Mouse (Mus musculus) ES-CJ7 (cell line): ENCODE data around the gene Tnfrsf9.

Experiments used
- DNase-seq: peaks from one replicate; pipeline ENCODE4 v3.0.0; 2011; ENCODE audit warnings: low read depth, low spot score

Gene Tnfrsf9

DNA sequence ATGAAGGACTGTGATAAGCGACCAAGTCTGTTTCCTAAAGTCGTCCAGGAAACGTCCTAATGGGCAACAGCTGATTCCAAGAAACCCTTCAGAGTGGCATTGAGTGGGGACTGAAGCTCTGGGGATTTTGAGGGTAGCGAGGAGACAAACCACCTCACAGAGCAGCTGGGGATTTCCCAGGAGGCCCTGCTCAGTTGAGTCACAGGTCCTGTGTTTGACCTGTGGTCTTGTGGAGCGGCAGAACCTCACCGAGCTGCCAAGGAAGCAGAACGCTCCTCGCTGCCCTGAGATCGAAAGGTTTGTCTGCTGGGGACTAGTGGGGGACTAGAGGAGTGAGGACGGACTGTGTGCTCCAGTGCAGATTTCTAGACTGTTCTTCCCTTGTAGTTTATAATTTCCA lies 13.4 kb downstream of the Tnfrsf9 start:
- DNase-seq: no peak

DNA sequence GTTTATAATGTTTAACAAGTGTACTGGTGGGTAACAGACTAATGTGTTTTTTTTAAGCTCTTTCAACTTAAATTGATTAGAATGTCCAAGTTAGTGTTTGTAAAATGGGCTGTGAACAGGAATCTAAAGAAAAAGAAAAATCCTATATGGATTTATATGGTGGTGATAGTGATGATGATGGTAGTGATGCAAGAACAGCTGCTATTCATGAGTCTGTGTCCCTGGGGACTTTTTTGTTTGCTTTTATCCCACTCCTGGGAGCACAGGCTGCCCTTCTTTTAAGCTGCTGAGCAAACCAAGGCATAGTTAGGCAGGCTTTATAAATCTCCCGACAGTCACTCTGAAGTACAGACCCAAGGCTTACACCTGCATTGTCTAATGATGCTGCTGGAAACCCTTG lies 19.1 kb downstream of the Tnfrsf9 start:
- DNase-seq: no peak

GRCm38 (mm10) chr4:150937293-150938062 lies 23.1 kb downstream of the Tnfrsf9 start:
- peak; percentile 74 for DNase-seq

- DNase-seq: no peak
These were observed 23.7 kb downstream of the Tnfrsf9 start for GRCm38 (mm10) chr4:150938063-150938452.

DNA sequence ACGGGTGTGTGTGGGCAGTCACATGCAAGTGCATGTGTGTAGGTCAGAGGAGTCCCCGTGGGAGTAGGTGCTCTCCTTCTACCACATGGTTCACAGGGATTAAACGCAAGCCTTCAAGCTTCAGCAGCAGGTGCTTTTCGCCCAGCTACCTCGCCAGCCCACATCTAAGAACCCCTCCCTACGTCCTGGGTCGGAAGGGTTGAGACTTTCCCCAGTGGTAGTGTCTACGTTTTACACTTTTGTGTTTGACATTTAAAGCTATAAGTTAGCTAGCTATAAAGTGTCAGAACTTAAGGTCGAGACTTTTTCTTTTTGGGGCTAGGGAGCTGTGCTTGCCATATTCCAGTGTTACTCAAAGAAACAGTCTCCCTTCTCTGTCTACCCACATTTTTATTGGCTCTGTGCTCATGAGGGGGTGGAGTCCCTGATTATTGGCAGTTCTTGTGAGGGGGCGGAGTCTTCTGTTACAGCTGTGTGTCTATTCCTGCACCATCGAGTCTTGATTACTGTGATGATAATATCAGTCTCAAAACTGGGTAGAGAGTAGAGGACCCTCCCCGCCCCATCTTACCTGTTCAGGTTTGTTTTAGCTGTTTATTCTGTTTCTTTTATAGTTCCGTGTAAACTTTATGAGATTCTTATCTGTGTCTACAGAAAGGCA lies 25.8 kb downstream of the Tnfrsf9 start:
- DNase-seq: peak; percentile 54

GRCm38 (mm10) chr4:150944707-150945106 lies 30.3 kb downstream of the Tnfrsf9 start:
- no peak for DNase-seq

GRCm38 (mm10) chr4:150950972-150951371 lies 36.6 kb downstream of the Tnfrsf9 start:
- no peak for DNase-seq

DNA sequence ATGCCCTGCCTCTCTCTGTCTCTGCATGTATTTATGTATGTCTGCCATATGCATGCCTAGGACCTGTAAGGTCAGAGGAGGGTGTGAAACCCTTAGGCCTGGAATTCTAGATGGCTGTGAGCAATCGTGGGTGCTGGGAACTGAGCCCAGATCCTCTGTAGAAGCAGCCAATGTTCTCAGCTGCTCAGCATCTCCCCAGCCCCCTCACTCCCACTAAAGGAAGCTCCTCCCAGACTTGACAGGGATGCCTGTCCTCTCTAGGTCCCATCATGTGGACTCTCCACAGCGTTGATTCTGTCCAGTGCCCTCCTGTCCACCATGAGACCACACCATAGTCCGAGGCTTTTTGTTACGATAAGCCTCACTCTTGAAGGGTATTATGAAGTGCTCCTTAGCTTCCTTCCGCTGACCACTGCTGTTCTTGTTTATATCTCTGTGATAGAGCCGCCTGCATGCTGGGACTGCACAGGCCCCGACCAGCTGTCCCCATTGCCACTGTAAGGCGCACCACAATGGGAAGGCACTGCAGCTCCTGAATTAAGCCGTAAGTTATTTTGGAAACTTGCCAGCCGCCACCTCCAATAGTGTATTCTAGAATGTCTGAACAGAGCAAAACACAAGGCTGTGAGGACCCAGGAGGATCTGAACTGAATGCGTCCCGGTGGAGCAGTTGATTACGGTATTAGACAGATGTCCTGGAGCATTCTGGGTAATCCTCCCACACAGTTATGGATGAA lies 42.2 kb downstream of the Tnfrsf9 start:
- DNase-seq: no peak

DNA sequence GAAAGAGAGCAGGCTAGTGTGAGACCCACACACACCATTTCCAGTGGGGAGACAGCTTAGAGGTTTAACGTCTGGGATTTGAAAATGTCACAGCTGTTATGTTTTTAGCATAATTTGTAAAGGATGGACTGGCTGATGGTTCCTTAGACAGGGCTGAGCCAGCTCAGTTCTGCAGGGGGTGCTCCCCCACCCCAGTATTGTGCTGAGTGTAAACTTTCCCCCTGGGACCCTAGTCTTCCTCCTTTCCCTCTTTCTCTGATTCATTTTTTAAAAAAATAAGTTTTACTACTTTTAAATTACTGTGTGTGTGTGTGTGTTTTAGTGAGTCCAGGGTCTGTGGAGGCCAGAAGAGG lies 42.7 kb downstream of the Tnfrsf9 start:
- DNase-seq: no peak

DNA sequence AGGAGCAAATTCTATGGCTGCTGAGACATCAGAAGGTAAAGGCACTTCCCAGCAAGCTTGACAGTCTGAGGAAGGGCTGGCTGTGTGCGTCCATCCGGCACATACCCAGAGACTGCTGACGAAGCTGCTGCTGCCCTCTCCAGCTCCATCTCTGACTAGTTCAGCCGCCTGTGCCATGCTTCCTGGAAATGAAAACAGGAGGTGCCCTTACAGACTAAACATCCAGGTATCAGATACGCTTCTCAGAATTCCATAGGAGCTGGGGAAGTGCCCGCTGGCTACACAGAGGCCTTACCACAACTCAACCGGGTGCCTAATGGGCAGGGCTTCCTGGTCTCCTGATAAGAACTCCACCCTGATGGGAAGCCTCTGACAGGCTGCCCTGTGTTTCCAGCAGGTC lies 44.2 kb downstream of the Tnfrsf9 start:
- no peak for DNase-seq

DNA sequence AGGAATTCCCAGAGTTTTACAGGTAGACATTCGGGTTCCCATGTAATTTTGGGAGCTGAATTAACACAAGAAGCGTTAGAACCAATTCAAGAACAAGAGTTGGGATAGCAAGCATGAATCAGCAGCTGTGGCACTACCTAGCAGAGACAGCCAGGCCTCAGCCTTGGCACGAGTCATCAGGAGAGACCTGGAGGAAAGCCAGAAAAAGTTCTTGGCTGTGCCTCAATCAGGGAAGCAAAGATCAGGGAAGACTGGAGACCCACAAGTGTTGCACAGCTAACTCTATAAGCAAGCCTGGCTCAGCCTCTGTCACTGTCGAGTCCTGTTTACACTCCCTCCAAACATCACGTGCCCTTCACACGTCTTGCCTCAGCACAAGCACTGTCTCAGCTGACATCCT lies 47.9 kb downstream of the Tnfrsf9 start:
- no peak for DNase-seq

DNA sequence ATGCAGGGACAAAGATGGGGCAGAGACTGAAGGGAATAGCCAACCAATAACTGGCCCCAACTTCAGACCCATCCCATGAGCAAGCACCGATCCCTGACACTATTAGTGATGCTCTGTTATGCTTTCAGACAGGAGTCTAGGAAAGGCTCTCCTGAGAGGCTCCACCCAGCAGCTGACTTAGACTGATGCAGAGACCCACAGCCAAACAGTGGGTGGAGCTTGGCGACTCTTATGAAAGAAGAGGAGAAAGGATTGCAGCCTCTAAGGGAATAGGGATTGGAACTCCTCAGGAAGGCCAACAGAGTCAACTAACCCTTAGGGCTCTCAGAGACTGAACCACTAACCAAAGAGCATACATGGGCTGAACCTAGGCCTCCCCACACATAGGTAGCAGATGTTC lies 49.3 kb downstream of the Tnfrsf9 start:
- DNase-seq: no peak

DNA sequence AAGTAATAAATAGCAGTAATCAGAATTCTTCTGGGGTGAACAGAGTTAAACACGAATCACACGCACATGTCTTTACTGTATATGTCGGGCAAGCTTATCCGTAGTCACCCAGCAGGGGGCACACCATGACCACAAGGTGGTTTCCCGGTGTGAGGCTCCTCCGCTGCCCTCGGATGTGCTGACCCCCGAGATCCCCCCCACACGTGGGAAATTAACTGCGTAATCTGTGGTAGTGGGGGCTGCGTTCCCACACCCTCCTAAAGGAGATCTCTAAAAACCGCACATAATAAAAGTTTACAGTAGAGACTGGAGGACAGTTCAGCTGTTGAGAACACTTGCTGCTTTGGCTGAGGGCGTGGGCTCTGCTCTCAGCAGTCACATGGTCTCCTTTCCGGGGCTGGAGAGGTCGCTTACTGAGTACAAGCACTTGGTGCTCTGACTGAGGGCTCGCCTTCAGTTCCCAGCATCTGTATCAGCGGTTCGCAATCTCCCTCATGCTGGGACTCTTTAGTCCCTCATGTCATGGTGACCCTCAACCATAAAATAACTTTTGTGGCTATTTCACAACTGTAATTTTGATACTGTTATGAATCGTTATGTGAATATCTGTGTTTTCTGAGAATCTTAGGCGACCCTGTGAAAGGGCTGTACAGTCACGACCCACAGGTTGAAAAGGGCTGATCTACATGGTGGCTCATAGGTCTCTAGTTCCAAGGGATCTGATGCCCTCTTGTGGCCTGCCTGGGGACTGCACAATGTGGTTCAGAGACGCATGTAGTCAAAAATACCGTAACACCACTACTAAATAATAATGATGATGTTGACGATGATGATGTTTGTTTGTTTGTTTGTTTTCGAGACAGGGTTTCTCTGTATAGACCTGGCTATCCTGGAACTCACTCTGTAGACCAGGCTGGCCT lies 50.5 kb downstream of the Tnfrsf9 start:
- peak; percentile 90 for DNase-seq

- peak; percentile 58 for DNase-seq
These were observed 51.2 kb downstream of the Tnfrsf9 start for GRCm38 (mm10) chr4:150965555-150965951.

GRCm38 (mm10) chr4:150966556-150966955 lies 52.2 kb downstream of the Tnfrsf9 start:
- DNase-seq: peak; percentile 71

DNA sequence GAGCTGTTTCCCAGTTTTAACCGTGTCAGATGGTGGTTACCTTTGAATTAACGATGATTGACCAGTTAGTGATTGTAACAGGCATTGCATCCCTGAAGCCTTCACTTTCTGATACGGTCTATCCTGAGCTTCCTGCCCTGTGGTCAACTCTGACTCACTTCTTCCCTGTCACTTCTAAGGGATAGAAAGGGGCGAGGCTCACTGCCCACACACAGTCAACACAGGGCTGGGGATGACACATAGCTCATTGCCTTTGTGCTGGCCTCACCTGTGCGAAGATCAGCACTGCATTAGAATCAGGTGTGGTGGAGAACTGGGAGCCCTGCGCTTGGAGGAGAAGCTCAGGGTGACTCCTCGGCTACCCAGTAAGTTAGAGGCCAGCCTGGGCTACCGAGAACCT lies 54.6 kb downstream of the Tnfrsf9 start:
- DNase-seq: no peak

DNA sequence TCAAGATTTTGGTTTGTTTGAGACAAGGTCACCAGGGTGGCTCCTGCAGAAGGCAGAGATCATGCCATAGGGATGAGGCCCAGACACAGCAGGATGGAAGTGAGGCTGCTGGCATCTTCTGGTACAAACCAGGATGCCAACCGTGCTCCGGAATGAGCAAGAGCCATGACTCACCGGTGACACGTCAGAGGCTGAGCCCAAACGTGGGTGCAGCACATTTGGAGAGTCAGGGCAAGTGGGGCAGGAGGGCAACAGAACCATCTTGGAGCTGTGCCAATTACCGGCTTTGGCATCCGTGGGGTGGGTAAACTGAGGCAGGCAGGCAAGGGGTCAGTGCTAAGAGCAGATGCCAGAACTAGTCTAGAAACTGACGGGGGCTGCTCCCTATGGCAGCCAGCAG lies 58.9 kb downstream of the Tnfrsf9 start:
- no peak for DNase-seq

GRCm38 (mm10) chr4:150975145-150975544 lies 60.8 kb downstream of the Tnfrsf9 start:
- no peak for DNase-seq

- peak; percentile 58 for DNase-seq
These were observed 64.0 kb downstream of the Tnfrsf9 start for GRCm38 (mm10) chr4:150978156-150978910.

GRCm38 (mm10) chr4:150979455-150979854 lies 65.1 kb downstream of the Tnfrsf9 start:
- DNase-seq: no peak

- DNase-seq: no peak
These were observed 65.8 kb downstream of the Tnfrsf9 start for GRCm38 (mm10) chr4:150980153-150980552.
